Mouse (Mus musculus) stomach, embryonic 16.5 days (tissue): ENCODE data around the gene Pald1. TPM values are rescaled to one million over a fixed set of nuclear protein-coding genes. Genes with fewer than 3 reads are reported as not detected.

ENCODE experiments used
- ATAC-seq: fragments of 200-750 bp; cut with Nextera tagmentation; 2 replicates; pipeline ENCODE4 v1.8.0; 2017; ENCODE audit warnings: moderate number of reproducible peaks, moderate TSS enrichment; ENCODE audit not compliant: insufficient read depth, low FRiP score
- H3K27ac ChIP-seq: fragments of 300-500 bp; sonication (generic); 2 replicates; pipeline ENCODE4 v1.5.1; 2014; ENCODE audit warnings: low read length
- H3K27me3 ChIP-seq: fragments of 300-500 bp; sonication (generic); 2 replicates; pipeline ENCODE4 v1.6.1; 2014; ENCODE audit warnings: low read length, control low read depth, mixed read lengths; ENCODE audit not compliant: control insufficient read depth, insufficient read depth
- H3K36me3 ChIP-seq: fragments of 300-500 bp; sonication (generic); 2 replicates; pipeline ENCODE4 v1.6.1; 2014; ENCODE audit warnings: low read length; ENCODE audit not compliant: control insufficient read depth, insufficient read depth
- H3K4me1 ChIP-seq: fragments of 300-500 bp; sonication (generic); 2 replicates; pipeline ENCODE4 v1.6.1; 2014; ENCODE audit warnings: low read length, control low read depth, mixed read lengths; ENCODE audit not compliant: control insufficient read depth, insufficient read depth
- H3K4me2 ChIP-seq: fragments of 300-500 bp; sonication (generic); 2 replicates; pipeline ENCODE4 v1.6.1; 2014; ENCODE audit warnings: low read depth, low read length, mixed read lengths
- H3K4me3 ChIP-seq: fragments of 300-500 bp; sonication (generic); replicated peaks from 2 replicates; pipeline ENCODE4 v1.5.1; 2014; ENCODE audit warnings: mild to moderate bottlenecking, low read length
- H3K9ac ChIP-seq: fragments of 300-500 bp; sonication (generic); 2 replicates; pipeline ENCODE4 v1.6.1; 2014; ENCODE audit warnings: low read length
- H3K9me3 ChIP-seq: fragments of 300-500 bp; sonication (generic); replicated peaks from 2 replicates; pipeline ENCODE4 v1.6.1; 2016; ENCODE audit warnings: low read length, control low read depth; ENCODE audit not compliant: control insufficient read depth
- WGBS: fragments of 180-500 bp; shearing (Covaris S2); extraction: QIAGEN DNeasy Blood & Tissue Kit; methylation state at CpG from one replicate; pipeline ENCODE4 v1.1.7; 2014; 5-methylcytosine and 5-hydroxymethylcytosine counted together
- polyA plus RNA-seq: library from polyadenylated mRNA; unstranded; fragments of >200 nt; fragmentation: Nextera tagmentation; extraction: Ambion mirVana; gene quantifications from 2 replicates; pipeline ENCODE4 v1.2.1, GENCODE M21; 2015

Pald1 gene
- polyA plus RNA-seq, 1 experiment from 2014 or later = 17.0 TPM

DNA sequence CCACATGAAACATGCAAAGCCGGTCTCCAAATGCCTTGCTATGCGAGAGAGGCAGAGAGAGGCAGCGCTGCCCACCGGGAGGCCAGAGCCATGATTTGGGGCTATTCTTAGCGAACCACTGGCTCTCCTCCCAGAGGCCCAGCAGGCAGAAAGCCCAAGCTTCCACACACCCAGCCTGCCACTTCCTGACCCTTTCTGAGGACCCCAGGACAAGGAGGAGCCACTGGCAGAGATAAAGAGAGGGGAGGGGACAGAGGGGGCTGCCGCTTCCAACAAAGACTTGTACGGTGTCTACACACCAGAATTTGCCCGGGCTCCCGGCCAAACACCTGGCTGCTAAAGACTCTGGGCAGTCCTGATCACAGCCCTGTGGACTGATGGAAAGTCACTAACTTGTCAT is 3.1 kb downstream of the Pald1 start:
- H3K27me3 ChIP-seq = no peaks in the 10 kb centered on the region
- H3K27ac ChIP-seq = peak overlapping the region; percentile 21
- H3K4me2 ChIP-seq = peak overlapping the region; percentile 80
- 0 out of 2 replicates have a peak, but pooled peaks have one; percentile 1 for ATAC-seq
- no peaks in the 10 kb centered on the region for H3K9me3 ChIP-seq
- no peak overlapping the region for H3K4me3 ChIP-seq
- H3K36me3 ChIP-seq = no peaks in the 10 kb centered on the region
- peak overlapping the region; percentile 28; the same call in 1 of the 2 replicates for H3K9ac ChIP-seq
- WGBS = 18% methylated on average over 9 of the region's 9 CpGs
- peaks cover 27% of the 10 kb centered on the region for H3K4me1 ChIP-seq

DNA sequence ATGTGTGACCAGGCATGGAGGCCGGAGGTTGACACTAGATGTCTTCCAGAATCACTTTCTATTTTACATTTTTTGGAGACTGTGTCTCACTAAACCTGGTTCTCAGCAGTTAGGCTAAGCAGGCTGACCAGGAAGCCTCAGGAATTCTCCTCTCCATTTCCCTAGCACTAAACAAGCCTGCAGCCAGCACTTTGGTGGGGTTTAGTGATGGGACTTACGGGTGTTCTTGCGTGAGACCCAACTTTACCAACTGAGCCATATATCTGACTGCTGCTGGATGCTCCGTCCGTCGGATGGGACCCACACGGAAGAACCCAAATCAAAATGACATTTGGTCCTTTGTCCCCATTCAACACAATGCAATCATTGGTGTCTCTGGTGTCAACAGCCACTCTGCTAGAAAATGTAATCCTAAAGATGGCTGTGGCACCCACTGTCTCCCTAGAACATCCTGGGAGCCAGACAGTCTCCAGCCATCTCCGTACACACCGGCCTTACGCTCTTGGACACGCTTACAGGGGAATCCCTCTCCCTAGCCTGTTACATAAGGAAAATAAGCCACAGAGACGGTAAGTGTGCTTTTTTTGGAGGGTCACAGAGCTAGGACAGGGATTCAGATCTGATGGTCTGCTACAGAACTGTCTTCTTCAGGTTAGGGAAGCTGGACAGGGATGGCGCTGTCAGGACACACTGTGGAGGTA is 3.8 kb downstream of the Pald1 start:
- no peak for ATAC-seq
- no peaks in the 10 kb centered on the region for H3K36me3 ChIP-seq
- 0 out of 2 replicates have a peak overlapping the region, but pooled peaks have one; percentile 28 for H3K9ac ChIP-seq
- H3K27ac ChIP-seq = peak overlapping the region; percentile 21; the same call in 1 of the 2 replicates
- WGBS = 91% methylated on average over 13 of the region's 13 CpGs
- H3K4me3 ChIP-seq = no peak overlapping the region
- peak overlapping the region; percentile 80; the same call in 1 of the 2 replicates for H3K4me2 ChIP-seq
- H3K4me1 ChIP-seq = peaks cover 33% of the 10 kb centered on the region
- no peaks in the 10 kb centered on the region for H3K27me3 ChIP-seq
- no peaks in the 10 kb centered on the region for H3K9me3 ChIP-seq

DNA sequence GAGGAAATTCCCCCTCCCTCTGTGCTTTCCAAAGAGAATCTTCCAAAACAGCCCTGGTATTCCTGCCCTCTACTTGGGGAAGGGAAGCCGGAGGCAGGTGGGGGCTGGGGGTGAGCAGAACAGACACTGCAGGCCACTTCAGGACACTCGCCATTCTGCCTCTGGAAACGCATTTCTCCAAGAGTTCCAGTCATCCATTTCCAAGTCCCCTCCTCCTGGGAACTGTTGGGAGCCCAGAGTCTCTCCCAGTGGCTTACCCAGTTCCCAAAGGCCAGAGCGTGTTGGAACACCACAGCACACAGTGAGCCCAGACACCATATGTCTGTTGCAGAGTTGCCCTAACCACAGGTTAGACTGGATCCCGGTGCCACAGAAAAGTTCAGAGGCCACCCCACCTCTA is 4.6 kb downstream of the Pald1 start:
- 79% methylated on average over 5 of the region's 5 CpGs for WGBS

DNA sequence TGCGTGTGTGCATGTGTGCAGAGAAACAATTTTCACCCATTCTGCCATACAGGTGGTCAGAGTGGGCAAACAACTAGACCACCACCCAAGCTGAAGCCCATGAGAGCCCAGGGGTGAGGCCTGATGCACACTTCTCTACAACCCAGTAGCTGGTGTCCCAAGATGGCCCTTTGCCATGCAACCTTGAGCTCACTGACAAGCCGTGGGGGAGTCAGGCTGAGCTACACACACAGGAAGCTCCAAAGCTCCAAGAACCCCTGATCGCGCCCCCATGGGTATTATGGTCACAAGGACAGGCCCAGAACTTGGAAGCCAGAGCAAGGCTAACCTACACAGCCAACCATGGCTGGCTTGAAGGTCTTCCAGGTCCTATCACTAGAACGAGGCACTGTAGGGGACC is 5.3 kb downstream of the Pald1 start:
- ATAC-seq = no peak
- H3K4me1 ChIP-seq = peaks cover 34% of the 10 kb centered on the region
- no peak overlapping the region for H3K4me3 ChIP-seq
- no peak overlapping the region for H3K9ac ChIP-seq
- no peaks in the 10 kb centered on the region for H3K9me3 ChIP-seq
- no peaks in the 10 kb centered on the region for H3K36me3 ChIP-seq
- H3K4me2 ChIP-seq = no peak overlapping the region
- H3K27me3 ChIP-seq = no peaks in the 10 kb centered on the region
- WGBS = 87% methylated on average over 5 of the region's 5 CpGs
- H3K27ac ChIP-seq = no peak overlapping the region

More for the DNA sequence above, 4.6 kb downstream of the Pald1 start:
- no peak overlapping the region for H3K4me2 ChIP-seq
- peaks cover 34% of the 10 kb centered on the region for H3K4me1 ChIP-seq
- H3K27me3 ChIP-seq = no peaks in the 10 kb centered on the region
- no peak for ATAC-seq
- H3K36me3 ChIP-seq = no peaks in the 10 kb centered on the region
- no peak overlapping the region for H3K27ac ChIP-seq
- H3K9ac ChIP-seq = no peak overlapping the region
- no peaks in the 10 kb centered on the region for H3K9me3 ChIP-seq
- no peak overlapping the region for H3K4me3 ChIP-seq

DNA sequence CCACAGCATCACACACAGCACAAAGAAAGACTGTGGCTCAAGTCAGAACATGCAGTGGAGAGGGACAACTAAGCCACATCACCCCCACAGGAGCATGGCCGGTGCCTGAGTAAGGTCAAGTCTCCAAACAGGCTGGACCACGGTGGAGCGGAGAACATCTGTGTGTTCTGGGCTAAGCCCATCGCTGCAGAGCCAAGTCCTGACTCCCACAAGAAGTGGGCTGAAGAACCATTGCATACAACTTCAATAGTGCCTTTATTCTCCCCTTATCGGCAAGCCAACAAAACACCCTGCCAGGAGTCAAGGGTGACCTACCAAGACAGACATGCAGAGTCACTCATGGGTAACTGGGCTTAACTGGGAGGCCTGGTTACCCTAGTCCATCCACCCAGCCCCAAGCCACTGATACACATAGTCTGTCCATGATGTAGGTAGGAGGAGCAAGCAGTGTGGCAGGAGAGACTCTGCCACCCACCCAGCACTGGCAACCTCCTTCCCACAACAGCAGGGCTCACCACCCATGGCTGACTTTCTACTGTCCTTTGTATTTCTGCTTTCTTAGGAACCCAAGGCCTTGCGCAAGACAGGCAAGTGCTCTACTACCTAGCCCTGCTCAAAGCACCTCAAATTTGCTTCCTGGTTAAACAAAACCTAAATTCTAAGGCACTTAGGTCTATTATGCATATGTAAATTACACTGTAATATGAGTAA is 8.4 kb downstream of the Pald1 start:
- no peaks in the 10 kb centered on the region for H3K27me3 ChIP-seq
- no peak overlapping the region for H3K4me2 ChIP-seq
- 0 out of 2 replicates have a peak overlapping the region, but pooled peaks have one; percentile 3 for H3K27ac ChIP-seq
- no peaks in the 10 kb centered on the region for H3K36me3 ChIP-seq
- H3K4me1 ChIP-seq = peaks cover 16% of the 10 kb centered on the region
- H3K4me3 ChIP-seq = no peak overlapping the region
- H3K9me3 ChIP-seq = no peaks in the 10 kb centered on the region
- ATAC-seq = no peak
- WGBS = 74% methylated on average over 6 of the region's 6 CpGs
- H3K9ac ChIP-seq = no peak overlapping the region

DNA sequence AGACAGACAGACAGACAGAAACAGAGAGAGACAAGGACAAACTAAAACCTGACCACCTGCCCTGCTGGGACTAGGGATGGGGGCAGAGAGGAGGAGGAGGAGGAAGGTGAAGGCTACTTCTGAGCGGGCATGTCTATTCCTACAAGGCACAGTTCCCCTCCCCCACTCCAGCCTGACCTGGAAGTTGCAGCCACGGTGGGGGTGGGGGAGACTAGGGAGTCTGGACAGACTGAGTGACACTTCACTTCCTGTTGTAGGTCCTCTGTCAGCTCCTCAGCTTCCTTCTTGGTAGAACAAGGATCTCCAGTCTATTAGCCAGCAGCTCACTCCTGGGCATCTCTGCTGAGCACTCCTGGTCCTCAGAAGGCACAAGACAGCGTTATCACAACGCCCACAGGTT is 9.3 kb downstream of the Pald1 start:
- Histone ChIP-seq H3K36me3 (no peaks in the 10 kb centered on the region), H3K9ac (no peak overlapping the region), H3K27me3 (no peaks in the 10 kb centered on the region), H3K9me3 (no peaks in the 10 kb centered on the region), H3K4me1 (peaks cover 12% of the 10 kb centered on the region; the same call in 1 of the 2 replicates), H3K4me3 (no peak overlapping the region), H3K4me2 (no peak overlapping the region), H3K27ac (no peak overlapping the region)
- ATAC-seq = 0 out of 2 replicates have a peak, but pooled peaks have one; percentile 16
- WGBS = 26% methylated on average over 4 of the region's 4 CpGs

DNA sequence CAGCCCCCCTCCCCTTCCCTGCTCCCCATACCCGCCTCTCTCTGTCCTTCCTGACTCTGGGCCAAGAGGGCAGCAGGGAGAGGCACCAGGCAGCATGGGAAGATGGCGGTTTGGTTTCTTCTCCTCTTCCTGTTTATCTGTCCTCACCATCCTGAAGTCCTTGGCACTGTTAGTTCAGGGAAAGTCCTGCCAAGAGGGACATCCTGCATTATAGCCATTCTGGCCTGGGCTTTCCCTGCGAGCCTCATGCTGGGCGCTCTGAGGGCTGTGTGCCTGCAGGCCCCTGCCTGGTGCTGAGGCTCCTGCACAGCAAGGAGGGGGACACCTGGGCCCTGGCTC is 10.8 kb downstream of the Pald1 start:
- Histone ChIP-seq H3K9me3 (no peaks in the 10 kb centered on the region), H3K4me2 (no peak overlapping the region), H3K9ac (0 out of 2 replicates have a peak overlapping the region, but pooled peaks have one; percentile 2), H3K4me3 (no peak overlapping the region), H3K27me3 (no peaks in the 10 kb centered on the region), H3K27ac (no peak overlapping the region), H3K36me3 (no peaks in the 10 kb centered on the region), H3K4me1 (peaks cover 12% of the 10 kb centered on the region; the same call in 1 of the 2 replicates)
- WGBS = 63% methylated on average over 4 of the region's 4 CpGs
- no peak for ATAC-seq

DNA sequence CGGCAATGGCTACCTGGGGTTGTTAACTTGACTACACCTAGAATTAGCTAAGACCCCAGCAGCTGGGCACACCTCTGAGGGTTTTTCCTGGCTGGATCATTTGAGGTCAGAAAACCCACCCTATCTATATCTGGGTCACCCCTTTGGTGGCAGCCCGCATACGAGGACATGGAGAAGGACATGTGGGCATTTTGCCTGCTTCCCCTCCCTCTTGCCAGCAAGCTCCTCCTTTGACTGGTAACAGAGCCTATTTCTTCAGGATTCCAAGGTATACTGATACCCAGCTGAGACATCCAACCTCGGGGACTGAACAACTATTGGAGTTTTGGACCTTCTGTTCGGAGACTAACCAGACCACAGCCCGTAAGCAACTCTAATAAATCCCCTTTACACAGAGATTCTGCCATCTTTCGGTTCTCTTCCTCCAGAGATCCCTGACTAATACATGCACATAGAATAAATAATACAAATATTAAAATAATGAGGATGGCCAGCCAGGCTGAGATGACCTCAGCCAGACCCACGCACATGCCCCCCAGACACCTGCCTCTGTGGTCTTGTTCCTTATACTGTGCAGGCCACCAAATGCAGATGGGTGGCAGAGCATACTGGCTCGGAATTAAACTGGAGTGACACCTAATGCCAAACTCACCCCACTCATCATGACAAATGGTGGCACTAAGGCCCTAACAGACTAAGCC is 11.3 kb downstream of the Pald1 start:
- Histone ChIP-seq H3K27me3 (no peaks in the 10 kb centered on the region), H3K27ac (no peak overlapping the region), H3K4me2 (no peak overlapping the region), H3K4me3 (no peak overlapping the region), H3K9ac (no peak overlapping the region), H3K36me3 (no peaks in the 10 kb centered on the region), H3K9me3 (no peaks in the 10 kb centered on the region), H3K4me1 (peaks cover 12% of the 10 kb centered on the region; the same call in 1 of the 2 replicates)
- ATAC-seq = no peak
- 79% methylated on average over 9 of the region's 9 CpGs for WGBS
